In genomic region chr2:160587015-160587835, GRCm38 (mm10) we compare ENCODE assay signal across 12 mouse cellular contexts. TPM values are rescaled to one million over a fixed set of nuclear protein-coding genes. Genes with fewer than 3 reads are reported as not detected.
DNase-seq lines count a peak whose midpoint lies in the region; TF ChIP-seq lines count a peak whose summit lies in the region.
"Had no signal": no experiment of that assay in that cellular context is flagged by ENCODE, and none has a peak within 500 bp of the region (broad histone marks: within the 10 kb centered on the region; RNA-seq: fewer than 3 reads in every experiment).

No protein-coding gene starts in this region.

- H3K4me1 ChIP-seq in E14TG2a.4 (replicated peaks; ENCODE audit: low read depth, low read length) = peaks cover 14% of the 10 kb centered on the region
- no peaks in the 10 kb centered on the region for H3K4me1 ChIP-seq in ES-Bruce4 (ENCODE audit: control insufficient read depth, insufficient read depth, low read length)
- H3K4me1 ChIP-seq: liver, embryonic 15.5 days had no signal

- TF ChIP-seq POLR2A in ES-Bruce4 (IDR thresholded peaks at IDR 0.05; ENCODE audit: insufficient read depth, low read length) = no peak
- no peak for TF ChIP-seq POLR2A in brain, embryonic 14.5 days (IDR thresholded peaks at IDR 0.05; ENCODE audit: borderline replicate concordance, extremely low read depth, insufficient read depth, insufficient read length, poor library complexity, severe bottlenecking)

- no peak overlapping the region for H3K4me3 ChIP-seq in layer of hippocampus, adult 2 months
- H3K4me3 ChIP-seq in E14TG2a.4 (replicated peaks; ENCODE audit: low read length) (0 out of 2 replicates have a peak overlapping the region, but pooled peaks have one; percentile 39), ES-Bruce4 (ENCODE audit: low read depth, low read length) (0 out of 2 replicates have a peak overlapping the region, but pooled peaks have one; percentile 11)
- H3K4me3 ChIP-seq: embryonic facial prominence, embryonic 15.5 days; heart, embryonic 10.5 days; liver, embryonic 15.5 days; neural tube, embryonic 13.5 days had no signal

- no peak overlapping the region for H3K27ac ChIP-seq in layer of hippocampus, adult 2 months
- H3K27ac ChIP-seq in ES-Bruce4 (ENCODE audit: insufficient read depth, low read length) = no peak overlapping the region
- H3K27ac ChIP-seq: embryonic facial prominence, embryonic 15.5 days; heart, embryonic 10.5 days; liver, embryonic 15.5 days; neural tube, embryonic 13.5 days had no signal

- no peak overlapping the region for H3K9ac ChIP-seq in ES-Bruce4 (ENCODE audit: low read depth, poor library complexity, severe bottlenecking)
- H3K9ac ChIP-seq: embryonic facial prominence, embryonic 15.5 days; liver, embryonic 15.5 days; neural tube, embryonic 13.5 days had no signal

- no peak for TF ChIP-seq EP300 in ES-Bruce4 (IDR thresholded peaks at IDR 0.05; ENCODE audit: insufficient read depth, low read depth, low read length)

- H3K36me3 ChIP-seq in E14TG2a.4 (ENCODE audit: insufficient read depth, low read length) (no peaks in the 10 kb centered on the region), ES-Bruce4 (ENCODE audit: control insufficient read depth, insufficient read depth, low read length, poor library complexity, severe bottlenecking) (no peaks in the 10 kb centered on the region)
- H3K36me3 ChIP-seq: embryonic facial prominence, embryonic 15.5 days; heart, embryonic 10.5 days; liver, embryonic 15.5 days; neural tube, embryonic 13.5 days had no signal

- TF ChIP-seq CTCF in layer of hippocampus, adult 2 months (conservative IDR thresholded peaks at IDR 0.05) = peak; percentile 32
- TF ChIP-seq CTCF in E14TG2a.4 (conservative IDR thresholded peaks at IDR 0.05; ENCODE audit: low read length) (peak; percentile 75), ES-Bruce4 (IDR thresholded peaks at IDR 0.05; ENCODE audit: low read depth, low read length) (peak; percentile 42)
- peak; percentile 13; the same call in 1 of the 2 replicates for TF ChIP-seq CTCF in brain, embryonic 14.5 days (IDR thresholded peaks at IDR 0.05; ENCODE audit: borderline replicate concordance, extremely low read depth, insufficient read depth, insufficient read length)

- no peak for DNase-seq in layer of hippocampus, adult 2 months (ENCODE audit: low spot score in 2 of 2)
- DNase-seq in layer of hippocampus, postnatal 10 days (ENCODE audit: low spot score in 2 of 2) = no peak
- DNase-seq in brain, embryonic 14.5 days (ENCODE audit: low read depth) = no peak
- no peak for DNase-seq in ovary, postnatal 36 days (ENCODE audit: low spot score)
- DNase-seq in Muller cell, postnatal 12 days (ENCODE audit: inconsistent ontology term) = no peak
- DNase-seq: cerebellum, adult 18-20 months had no signal

- H3K27me3 ChIP-seq in E14TG2a.4 (ENCODE audit: insufficient read depth, low read length) (peaks cover 24% of the 10 kb centered on the region), ES-Bruce4 (ENCODE audit: control insufficient read depth, insufficient read depth, low read length, poor library complexity, severe bottlenecking) (no peaks in the 10 kb centered on the region)
- H3K27me3 ChIP-seq: embryonic facial prominence, embryonic 15.5 days had no signal

- H3K9me3 ChIP-seq in E14TG2a.4 (ENCODE audit: low read length) (no peaks in the 10 kb centered on the region), ES-Bruce4 (replicated peaks; ENCODE audit: control insufficient read depth, insufficient read depth, low read length, poor library complexity, severe bottlenecking) (no peaks in the 10 kb centered on the region)
- H3K9me3 ChIP-seq: embryonic facial prominence, embryonic 15.5 days; heart, embryonic 10.5 days; liver, embryonic 15.5 days; neural tube, embryonic 13.5 days had no signal

RNA-seq across cellular contexts. Expression of gene Top1, which starts 58.5 kb away (rescaled TPM):
- total RNA-seq in layer of hippocampus, adult 2 months (2021) = 10 to 100 TPM; 79.4 to 83.9 TPM
- total RNA-seq in layer of hippocampus, postnatal 10 days (2021) = 10 to 100 TPM; 84.6 to 88.4 TPM
- polyA plus RNA-seq in ES-Bruce4 (2011; ENCODE audit: insufficient read depth, insufficient read length, low read depth, missing spikeins) = 156 and 174 TPM in 2 replicates
- polyA plus RNA-seq in brain, embryonic 14.5 days (2012; rRNA removed) = 42.7 and 63.9 TPM in 2 replicates

Comparison
In these comparisons a context has a peak if more than half of its experiments do, and no peak if none do; other contexts are left out.
1. CTCF ChIP-seq: peak in every context shown above with its lines; median percentile 75 in E14TG2a.4; 42 in ES-Bruce4; 32 in layer of hippocampus, adult 2 months; 13 in brain, embryonic 14.5 days.